Mouse (Mus musculus) brain, embryonic 14.5 days (tissue): ENCODE data around the gene Gm9736.
"Not testable (repeated sequence)": the region's sequence is repeated elsewhere in the genome, so short reads cannot be mapped to it uniquely, and the experiment has no call there.

Experiments used
- CTCF ChIP-seq: fragments of 200-500 bp; IDR thresholded peaks from 2 replicates; pipeline ENCODE4 v1.5.1; 2012; ENCODE audit warnings: inconsistent platforms, mild to moderate bottlenecking, moderate library complexity, borderline replicate concordance; ENCODE audit not compliant: insufficient read depth, insufficient read length; ENCODE audit errors: extremely low read depth
- POLR2A ChIP-seq: fragments of 200-500 bp; IDR thresholded peaks from 2 replicates; pipeline ENCODE4 v1.6.1; 2012; ENCODE audit warnings: mild to moderate bottlenecking, inconsistent platforms, borderline replicate concordance; ENCODE audit not compliant: poor library complexity, insufficient read depth, insufficient read length, severe bottlenecking; ENCODE audit errors: extremely low read depth

- TF ChIP-seq CTCF, POLR2A: not testable (repeated sequence)
Measured at GRCm38 (mm10) chr10:77720299-77720698, 30.9 kb downstream of the Gm9736 start, which contains the start of gene Krtap12-1.
